Mouse (Mus musculus) natural killer cell, adult 2 months (primary cell): Measurements from ENCODE around the gene Opcml.

Source experiments
- DNase-seq, 2 experiments: peaks; one replicate each; pipeline ENCODE4 v3.0.0; 2022; ENCODE audit warnings: low spot score in 2 of 2

Gene Opcml

DNA sequence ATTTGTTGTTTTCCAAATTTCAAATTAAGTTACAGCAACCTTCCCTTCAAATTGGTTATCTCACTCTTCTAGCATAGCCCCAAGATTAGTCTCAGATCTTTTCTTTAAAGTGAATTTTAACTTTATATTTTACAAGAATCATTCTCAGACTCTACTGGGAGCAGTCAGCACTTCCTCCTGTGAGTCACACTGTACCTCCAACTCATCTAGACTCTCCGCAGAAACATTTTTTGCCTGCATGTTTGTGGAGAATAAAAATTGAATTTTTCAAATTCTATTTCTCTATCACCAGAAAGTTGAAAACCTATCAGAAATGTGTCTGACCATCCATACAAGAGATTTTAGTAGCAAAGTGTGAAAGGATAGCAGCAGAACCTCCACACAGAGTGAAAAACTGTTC is 370.4 kb downstream of the Opcml start:
- DNase-seq, result no peak

DNA sequence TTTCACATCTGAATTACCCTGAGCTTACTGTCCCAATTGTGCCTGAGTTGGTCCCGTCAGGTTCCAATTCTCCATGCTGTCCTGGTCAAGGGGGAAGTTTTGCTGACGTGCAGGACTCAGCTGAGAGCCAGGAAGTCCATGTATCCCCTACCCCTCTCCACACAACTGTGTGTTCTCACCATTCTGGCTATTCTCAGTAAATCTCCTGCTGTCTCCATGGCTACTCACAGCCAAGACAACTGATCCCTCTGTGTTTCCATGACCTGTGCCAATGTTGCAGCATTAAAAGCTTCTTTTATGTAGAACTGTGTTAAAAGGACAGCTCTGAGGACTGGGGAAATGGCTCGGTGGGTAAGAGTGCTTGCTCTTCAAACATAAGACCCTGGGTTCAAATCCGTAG is 373.4 kb downstream of the Opcml start:
- DNase-seq, result no peak

DNA sequence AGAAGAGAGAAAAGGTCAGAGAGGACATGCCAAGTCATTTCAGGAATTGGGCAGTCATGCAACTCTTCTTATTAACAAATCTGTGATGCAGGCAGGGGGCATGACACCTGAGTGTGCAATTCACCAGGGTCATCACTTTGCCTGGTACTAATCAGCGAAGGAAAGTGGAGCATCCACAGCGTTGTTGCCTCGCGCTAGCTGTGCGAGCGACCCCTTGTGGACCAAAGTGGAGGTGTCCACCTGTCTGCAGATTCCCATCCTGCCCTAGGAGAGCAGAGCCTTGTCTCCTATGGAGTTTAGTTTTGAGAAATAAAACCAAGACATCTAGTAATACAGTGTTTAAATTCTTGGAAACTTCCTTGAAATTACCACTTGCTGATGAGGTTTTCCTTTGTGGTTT is 381.3 kb downstream of the Opcml start:
- no peak for DNase-seq

DNA sequence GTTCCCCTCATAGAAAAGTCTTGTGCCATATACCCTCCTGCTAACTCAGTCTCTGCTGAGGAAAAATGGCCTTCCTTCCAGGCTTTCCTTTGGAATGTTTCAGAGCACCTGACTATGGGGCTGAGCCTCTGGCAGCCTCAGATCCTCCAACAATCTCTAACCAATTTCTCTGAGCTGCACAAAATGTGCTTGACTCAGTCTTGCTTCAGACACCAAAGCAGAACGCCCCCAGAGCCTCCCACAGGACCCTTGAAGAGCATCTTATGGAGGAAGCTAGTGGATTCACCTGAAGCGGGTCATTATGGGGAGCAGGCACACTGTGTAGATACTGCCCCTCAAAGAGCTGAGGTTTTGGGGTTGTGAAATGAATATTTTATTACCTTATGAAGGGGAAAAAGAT is 386.5 kb downstream of the Opcml start:
- no peak for DNase-seq

DNA sequence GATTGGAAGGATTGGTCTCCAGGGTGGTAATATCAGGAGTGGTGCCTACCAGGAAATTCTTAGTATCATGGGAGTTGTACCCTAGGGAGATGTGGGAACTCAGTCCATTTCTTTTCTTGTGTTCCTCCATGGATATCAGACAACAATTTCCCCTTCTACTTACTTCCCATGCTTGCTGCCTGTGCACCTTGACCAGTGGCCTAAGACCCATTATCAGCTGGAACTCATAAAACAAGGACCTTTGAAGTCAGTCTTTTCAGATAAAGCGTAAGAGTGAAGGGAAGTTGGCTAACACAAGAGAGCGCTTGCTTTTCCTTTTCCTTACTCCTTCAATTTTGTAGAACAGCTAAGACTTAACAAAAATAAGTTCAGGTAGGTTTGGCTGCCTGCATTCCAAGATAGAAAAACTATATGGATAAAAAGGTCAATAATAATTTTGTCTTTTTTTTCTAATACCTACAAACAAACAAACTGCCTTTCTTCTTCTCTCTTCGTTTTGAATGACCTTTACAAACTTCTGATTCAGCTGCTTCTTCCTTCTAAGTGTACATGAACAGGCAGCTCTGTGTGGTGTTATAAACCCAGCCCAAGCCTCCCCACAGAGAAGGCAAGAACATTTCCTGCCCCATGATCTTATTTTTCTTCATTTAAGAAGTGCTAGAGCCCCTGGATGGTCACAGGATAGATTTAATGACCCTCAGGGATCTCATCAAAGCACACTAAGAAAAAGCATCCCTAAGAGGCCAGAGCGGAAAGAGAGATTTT is 387.7 kb downstream of the Opcml start:
- DNase-seq, result no peak

DNA sequence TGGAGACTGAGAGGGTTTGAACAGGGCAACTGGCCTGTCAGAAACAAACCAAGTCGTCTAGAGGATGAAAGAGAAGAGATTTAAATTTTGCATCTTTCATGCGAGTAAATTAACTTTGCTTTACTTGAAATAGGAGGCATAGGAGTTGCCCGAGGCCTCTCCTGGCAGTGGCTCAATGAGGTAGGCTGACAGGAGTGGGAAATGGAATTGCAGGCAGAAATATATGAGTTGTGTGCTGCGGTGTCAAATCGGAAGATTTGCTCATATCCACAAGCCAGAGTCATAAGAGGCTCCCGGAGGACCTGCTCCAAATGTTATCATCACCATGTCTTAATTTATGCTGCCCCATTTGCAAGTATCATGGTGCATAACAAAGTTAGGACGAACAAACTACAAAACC is 391.3 kb downstream of the Opcml start:
- DNase-seq, result no peak

DNA sequence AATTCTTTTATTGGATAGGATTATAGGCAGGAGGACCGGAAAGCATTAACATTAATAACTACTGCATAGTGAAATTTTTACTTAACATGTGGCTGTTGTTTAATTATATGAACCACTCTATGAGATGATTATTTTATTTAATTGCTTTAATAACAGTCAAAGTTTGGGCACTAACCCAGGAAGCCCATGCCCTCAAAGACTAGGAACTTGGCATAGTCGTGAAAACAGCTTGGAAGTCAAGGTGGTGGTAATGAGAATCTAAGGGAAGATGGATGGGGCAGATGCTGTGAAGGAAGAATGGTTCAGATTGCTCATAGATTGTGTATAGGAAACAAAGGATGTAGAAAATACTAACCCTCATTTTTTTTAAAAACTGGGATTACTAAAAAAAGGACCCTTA is 399.7 kb downstream of the Opcml start:
- no peak for DNase-seq

DNA sequence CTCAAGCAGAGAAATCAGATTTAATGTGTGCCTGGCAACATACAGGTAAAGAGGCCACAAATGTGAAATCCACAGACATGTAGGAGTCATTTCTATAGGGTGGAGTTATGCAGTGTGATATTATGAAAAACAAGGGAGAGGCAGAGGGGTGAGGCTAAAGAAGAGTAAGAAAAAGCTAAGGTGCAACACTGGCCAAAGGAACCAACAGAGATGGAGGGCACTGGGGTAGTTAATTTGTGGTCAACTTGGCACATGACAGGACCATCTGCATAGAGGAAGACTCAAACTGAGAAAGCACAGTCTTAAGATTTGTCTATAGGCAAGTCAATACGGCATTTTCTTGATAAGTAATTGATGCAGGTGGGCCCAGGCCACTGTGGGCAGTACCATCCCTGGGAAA is 400.2 kb downstream of the Opcml start:
- no peak for DNase-seq

DNA sequence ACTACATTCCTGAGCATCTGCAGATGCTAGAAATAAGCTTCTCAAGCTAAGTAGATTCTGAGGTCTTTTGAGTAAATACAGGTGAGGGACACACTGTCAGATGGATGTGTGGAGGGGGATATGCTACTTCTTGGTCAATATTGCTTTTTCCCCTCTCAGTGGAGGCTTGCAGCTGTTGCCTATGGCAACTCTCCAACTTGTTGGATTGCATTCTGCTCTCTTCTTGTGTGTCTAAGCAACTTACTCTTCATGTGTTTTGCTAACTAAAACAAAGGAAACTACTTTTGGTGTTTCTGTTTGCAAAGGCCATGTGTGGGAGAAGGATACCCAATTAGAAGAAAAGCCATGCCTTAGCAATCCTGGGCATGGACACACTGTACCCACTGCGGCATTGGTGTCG is 406.0 kb downstream of the Opcml start:
- no peak for DNase-seq

DNA sequence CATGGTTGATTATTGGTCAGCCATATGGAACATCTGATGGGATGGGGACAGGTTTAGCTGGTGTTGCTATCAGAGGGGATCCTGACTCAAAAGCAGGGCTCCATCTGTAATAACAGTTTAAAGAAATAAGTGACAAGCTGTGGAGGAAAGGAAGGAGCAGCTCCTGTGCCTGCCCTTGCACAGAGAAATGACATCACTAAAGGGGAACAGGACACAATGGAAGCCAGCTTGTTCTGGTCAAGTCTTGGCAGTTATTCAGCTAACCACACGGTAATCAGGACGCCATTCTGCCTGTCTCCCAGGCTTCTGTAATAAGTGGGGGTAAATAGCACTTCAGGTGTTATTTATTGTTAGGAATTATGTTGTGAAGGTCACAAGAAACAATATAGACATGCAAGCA is 406.5 kb downstream of the Opcml start:
- no peak for DNase-seq

DNA sequence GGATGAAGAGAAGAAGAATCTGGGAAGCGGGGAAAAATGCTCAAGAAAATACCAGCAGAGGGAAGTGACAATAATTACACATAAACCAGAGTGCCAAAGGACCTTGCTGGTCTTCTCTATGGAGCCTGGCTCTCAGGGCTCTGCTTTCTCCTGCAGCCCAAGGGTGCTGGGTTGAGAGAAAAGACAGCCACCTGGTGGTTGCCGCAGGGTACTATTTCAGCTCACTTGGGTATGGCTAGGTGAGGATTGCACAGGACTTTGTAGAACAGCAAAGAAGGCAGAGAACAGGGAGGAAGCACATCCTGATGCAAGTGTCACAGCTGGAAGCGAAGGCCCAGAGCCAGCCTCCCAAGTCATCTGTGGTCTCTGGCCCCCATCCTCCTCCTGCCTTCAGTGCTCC is 407.1 kb downstream of the Opcml start:
- no peak for DNase-seq

DNA sequence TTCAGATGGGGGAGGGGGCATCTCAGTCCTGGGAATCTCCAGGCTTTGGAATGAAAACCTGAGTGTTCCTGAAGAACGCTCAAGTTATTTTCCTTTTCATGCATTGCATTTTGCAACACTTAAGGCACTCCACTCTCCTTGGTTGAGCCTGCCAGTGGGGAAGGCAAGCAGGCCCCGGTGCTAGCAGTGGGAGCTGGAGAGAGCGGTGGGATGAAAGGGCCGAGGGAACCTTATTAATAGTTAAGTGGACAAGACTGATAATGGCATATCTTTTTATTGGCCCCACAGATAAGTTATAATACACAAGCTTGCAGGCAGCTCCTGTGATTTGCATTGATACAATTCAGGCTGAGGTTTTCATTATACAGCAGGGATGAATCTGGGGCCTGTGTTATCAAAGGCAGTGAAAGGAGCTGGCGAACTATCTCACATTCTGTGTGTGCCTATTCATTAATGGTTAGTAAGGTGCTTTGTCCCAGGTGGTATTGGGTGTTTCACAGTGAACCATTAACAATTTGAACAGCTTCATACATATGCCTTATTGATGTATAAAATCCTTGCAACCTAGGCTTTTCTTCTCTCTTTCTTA is 407.6 kb downstream of the Opcml start:
- DNase-seq, result no peak

DNA sequence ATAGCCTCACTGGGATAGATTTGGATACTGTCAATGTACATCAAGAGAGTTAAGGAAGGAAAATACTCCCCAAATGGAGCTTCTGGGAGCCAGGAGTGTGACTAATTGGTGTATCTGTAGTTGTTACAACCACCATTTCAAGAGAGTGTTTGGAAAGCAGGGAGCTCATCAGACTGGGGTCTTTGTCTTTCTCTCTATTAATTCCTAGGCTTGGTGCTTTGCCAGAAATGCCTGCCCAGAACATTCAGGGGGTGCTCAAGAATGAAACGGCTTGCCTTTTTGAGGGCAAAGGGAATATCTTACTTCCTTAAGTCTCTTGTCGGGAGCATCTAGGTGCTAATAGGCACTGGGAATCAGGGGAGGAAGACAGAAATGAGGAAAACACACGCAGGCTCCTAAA is 416.9 kb downstream of the Opcml start:
- DNase-seq, result no peak

DNA sequence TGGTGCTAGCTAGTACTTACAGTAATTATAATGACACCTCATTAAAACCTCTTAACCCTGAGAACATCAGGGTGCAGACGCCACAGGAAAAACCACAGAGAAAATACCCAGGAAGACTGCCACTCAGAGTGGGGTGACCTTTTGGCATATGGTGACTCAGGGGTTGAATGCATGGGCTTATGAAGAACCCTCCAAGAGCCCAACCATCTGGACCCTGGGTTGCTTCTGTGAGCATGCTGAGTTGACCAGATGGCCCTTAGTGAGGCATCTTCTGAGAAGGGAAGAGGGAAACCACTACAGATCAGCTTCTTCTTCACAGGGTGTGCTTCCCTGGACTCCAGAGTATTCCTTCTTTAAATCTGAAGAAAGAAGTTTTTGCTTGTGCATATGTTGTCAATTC is 418.1 kb downstream of the Opcml start:
- DNase-seq, result no peak

DNA sequence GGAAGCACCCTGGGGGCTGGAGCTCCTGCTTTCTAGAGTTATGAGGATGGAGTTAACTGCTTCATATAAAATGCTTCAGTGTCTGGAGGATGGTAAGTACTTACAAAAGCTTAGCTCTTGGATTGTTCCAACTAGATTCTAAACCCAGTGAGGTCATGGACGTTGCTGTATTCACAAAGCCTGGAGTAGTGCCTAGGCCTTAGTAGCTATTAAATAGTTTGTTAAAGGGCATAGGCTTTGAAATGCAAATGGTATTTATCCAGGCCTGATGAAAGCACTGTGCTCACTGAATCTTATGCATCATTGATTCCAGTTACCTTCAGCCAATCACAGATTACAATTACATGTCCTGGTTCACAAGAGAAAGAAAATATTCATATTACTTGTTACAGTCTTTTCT is 421.3 kb downstream of the Opcml start:
- DNase-seq, result no peak

DNA sequence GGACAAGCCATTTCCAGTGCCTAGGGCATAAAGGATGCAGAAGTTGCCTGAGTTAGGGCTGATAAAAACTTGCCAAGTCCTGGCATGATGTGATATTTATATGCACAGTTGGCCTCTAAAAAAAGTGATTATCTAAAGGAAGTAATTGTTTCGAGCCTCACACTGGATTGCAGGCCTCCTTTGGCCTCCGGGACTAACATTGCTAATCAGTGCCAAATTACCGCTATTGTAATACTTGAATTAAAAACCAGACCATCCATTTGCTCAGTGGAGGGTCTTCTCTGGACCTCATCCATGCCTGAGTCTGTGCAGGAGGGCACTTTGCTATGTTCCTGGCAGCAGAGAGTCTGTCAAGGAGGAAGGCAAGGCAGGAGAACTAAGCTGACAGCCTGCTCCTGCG is 423.3 kb downstream of the Opcml start:
- no peak for DNase-seq

DNA sequence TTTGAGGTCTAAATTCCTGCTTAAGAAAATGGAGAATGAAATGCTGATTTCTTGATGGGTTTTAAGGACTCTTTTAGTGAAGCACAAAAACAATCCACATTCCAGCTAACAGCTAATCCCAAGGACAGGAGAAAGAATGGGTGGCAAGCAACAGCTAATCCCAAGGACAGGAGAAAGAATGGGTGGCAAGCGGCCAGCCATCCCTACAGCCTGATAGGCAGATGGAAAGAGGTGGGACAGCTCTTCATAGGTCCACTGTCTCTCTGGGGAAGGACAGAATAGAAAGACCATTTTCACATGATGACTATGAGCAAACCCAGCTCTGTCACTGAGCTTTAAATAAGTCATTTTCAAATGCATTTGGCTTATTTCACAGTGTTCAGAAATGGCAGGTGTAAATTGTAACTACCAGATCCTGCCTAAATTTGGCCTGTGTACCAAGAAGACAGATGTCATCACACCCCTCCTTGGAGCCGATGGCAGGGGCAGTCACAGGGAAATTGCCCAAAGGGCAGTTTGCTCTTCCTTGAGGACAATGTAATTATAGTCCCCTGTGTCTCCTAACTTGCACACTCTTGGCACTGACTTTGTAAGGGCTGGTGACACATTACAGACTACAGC is 427.6 kb downstream of the Opcml start:
- DNase-seq, result no peak

DNA sequence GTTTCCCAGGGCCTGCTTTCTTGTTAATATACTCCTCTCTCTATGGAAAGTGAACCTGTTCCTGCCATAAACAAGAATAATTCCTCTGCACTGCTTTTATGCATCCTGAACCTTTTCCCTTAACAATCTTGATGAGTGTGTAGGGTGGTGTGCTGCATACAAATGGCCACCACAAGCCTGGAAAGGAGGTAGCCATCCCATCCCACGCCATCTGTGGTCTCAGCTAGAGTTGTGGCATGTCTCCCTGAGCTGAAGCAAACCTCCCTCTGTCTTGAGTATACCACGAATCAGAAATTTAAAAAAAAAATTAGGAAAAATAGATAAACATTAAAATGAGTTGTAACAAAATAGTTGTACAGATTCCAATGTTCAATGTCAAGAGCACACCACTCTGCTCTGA is 432.2 kb downstream of the Opcml start:
- no peak for DNase-seq

DNA sequence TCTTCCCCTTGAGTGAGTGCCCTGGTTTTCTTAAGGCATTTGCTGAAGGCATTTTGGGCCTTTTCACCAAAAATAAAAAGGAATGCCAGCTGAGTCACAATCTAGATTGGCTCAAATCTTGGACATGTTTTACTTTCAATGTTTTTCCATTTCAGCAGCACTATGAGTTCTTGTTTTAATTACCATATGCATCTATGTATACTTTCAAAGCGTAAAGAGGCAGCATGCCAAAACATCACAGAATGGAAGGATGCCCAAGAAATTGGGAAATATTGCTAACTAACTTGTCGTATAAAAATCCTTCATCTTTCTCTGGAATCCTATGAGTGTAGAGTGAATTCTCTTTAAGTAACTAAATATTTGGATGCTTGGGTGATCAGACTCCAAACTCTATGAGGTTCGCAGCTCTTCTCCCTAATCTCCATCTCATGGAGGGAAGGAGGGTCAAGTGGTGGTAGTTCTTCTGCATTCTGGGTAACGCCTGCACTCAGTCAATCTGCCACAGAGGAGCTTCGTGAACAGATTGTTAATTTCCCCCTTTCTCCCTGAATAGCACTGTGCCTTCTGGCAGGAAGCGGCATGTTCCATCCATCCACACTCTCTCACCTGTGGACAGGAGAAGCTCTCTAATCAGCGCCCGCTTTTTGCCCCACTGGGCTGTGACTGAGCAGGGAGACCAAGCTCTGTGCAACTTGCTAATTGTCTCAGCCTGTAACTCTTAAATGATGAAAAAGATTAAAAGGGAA is 435.4 kb downstream of the Opcml start:
- DNase-seq, result no peak

DNA sequence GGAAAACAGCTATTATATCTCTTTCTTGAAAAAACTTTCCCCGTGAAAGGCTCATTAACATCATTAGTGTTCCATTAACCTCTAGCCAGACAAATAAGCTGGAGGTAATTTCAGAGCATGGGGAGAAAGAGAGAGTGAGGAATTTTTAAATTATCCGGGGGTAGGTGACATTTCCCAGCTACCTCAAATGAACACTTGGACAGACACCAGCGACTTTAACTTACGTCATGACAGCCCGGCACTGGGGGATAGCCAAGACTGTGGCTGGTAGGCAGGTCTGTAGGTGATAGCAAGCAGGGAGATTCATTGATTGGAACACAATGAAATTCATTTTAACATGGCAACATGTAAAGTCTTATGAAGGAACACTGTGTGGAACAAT is 436.0 kb downstream of the Opcml start:
- DNase-seq, result no peak

DNA sequence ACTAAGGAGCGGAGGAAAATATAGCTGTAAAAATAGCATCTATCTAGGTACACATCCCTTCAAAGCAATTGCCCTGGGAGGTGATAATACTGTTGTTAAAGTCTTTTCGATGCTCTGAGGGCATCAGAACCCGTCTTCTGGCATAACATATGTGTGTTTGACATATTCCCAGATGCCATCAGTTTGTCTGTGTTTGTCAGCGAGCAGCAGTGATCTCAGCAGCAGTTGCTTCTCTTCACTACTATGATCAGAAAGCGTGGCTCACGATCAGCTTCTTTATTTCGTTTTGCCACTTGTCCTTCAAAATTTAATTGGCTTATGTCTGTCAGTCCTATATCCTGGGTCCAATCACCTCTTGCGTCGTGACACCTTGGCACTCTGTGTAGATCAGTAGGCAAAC is 447.9 kb downstream of the Opcml start:
- no peak for DNase-seq

DNA sequence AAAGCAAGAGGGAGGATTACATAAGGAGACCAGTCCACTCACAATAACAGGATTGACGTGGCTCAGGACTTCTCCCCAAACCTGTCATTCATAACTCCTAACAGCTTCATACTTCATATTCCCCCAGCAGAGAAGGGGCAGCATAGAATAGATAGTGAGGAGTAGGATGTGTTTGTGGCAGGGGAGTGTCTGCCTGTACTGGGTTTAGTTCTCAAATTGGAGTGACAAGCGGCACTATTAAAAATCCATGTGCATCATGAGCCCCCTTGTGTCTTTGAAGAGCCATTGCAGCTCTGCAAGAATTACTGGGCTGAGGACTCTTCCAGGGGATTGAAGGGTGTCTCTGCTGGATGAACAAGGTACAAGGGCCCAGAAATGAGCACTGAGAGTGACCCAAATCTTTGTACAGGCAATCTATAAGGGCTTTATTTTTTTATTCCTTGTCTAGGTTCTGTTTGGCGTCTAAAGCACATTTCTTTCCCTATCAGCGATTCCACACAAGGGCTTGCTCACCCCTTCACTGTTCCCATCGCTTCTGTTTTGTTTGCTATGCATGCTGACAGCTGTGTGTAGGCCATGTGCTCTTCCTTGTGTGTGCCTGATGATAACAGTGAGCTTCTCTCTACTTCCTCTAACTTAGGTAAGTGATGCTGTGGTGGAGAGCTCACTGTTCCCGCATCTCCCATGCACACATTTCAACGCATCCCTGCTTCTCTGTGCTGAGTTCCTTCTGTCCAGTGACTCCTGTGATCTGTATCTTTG is 457.3 kb downstream of the Opcml start:
- no peak for DNase-seq
